ENCODE assay signal across 9 mouse cellular contexts in genomic region chr7:119850737-119851136, GRCm38 (mm10). TPM values are rescaled to one million over a fixed set of nuclear protein-coding genes. Genes with fewer than 3 reads are reported as not detected.
DNase-seq lines count a peak whose midpoint lies in the region; ATAC-seq and TF ChIP-seq lines count a peak whose summit lies in the region.
"Had no signal": no experiment of that assay in that cellular context is flagged by ENCODE, and none has a peak within 500 bp of the region (broad histone marks: within the 10 kb centered on the region; RNA-seq: fewer than 3 reads in every experiment).

No protein-coding gene starts in this region.

- no peak overlapping the region for H3K9ac ChIP-seq in midbrain, embryonic 14.5 days (replicated peaks; ENCODE audit: low read length)
- no peak overlapping the region for H3K9ac ChIP-seq in hindbrain, postnatal 0 days (replicated peaks; ENCODE audit: low read length)

- 0 out of 2 replicates have a peak, but pooled peaks have one; percentile 47 for ATAC-seq in frontal cortex, adult (ENCODE audit: low TSS enrichment)
- no peak for ATAC-seq in midbrain, embryonic 14.5 days (ENCODE audit: low FRiP score, low TSS enrichment)
- no peak for ATAC-seq in hindbrain, postnatal 0 days

- H3K4me1 ChIP-seq in midbrain, embryonic 14.5 days (ENCODE audit: control insufficient read depth, insufficient read depth, low read length) = no peaks in the 10 kb centered on the region
- no peaks in the 10 kb centered on the region for H3K4me1 ChIP-seq in hindbrain, postnatal 0 days (ENCODE audit: insufficient read depth, low read length)

- H3K27me3 ChIP-seq in midbrain, embryonic 14.5 days (ENCODE audit: control insufficient read depth, insufficient read depth, low read length) = no peaks in the 10 kb centered on the region
- no peaks in the 10 kb centered on the region for H3K27me3 ChIP-seq in hindbrain, postnatal 0 days (ENCODE audit: insufficient read depth, low read length)
- H3K27me3 ChIP-seq: megakaryocyte, embryonic 14.5 days had no signal

- no peak overlapping the region for H3K4me3 ChIP-seq in midbrain, embryonic 14.5 days (replicated peaks; ENCODE audit: low read depth, low read length)
- H3K4me3 ChIP-seq in hindbrain, postnatal 0 days (ENCODE audit: low read length) = no peak overlapping the region
- H3K4me3 ChIP-seq: megakaryocyte, embryonic 14.5 days had no signal

- intact Hi-C loops in heart, postnatal 10 days (cut with DNase I) = no loop called here

- H3K36me3 ChIP-seq in midbrain, embryonic 14.5 days (ENCODE audit: control insufficient read depth, insufficient read depth, low read length) = 0 out of 2 replicates have a peak, but pooled peaks cover 14% of the 10 kb centered on the region
- H3K36me3 ChIP-seq in hindbrain, postnatal 0 days (ENCODE audit: insufficient read depth, low read length) = 0 out of 2 replicates have a peak, but pooled peaks cover 2% of the 10 kb centered on the region

- no peak overlapping the region for H3K4me2 ChIP-seq in midbrain, embryonic 14.5 days (ENCODE audit: low read length)
- H3K4me2 ChIP-seq in hindbrain, postnatal 0 days (ENCODE audit: low read depth, low read length) = no peak overlapping the region

- no peak for TF ChIP-seq CTCF in hindbrain, postnatal 0 days (IDR thresholded peaks at IDR 0.05; ENCODE audit: low read depth)

- WGBS in midbrain, embryonic 14.5 days = 93% methylated on average over 5 of the region's 5 CpGs
- 68% methylated on average over 5 of the region's 5 CpGs for WGBS in hindbrain, postnatal 0 days

- H3K9me3 ChIP-seq in midbrain, embryonic 14.5 days (ENCODE audit: control insufficient read depth, low read length) = no peaks in the 10 kb centered on the region
- H3K9me3 ChIP-seq in hindbrain, postnatal 0 days (ENCODE audit: low read length) = no peaks in the 10 kb centered on the region
- H3K9me3 ChIP-seq: megakaryocyte, embryonic 14.5 days had no signal

- no peak for DNase-seq in frontal cortex, postnatal 10 days (ENCODE audit: low spot score in 2 of 2)
- DNase-seq in adrenal gland, adult 8-10 months = peak; percentile 9
- DNase-seq in heart, postnatal 10 days = peak; percentile 43 to 44
- peak; percentile 69 for DNase-seq in lung, postnatal 14 days
- no peak for DNase-seq in midbrain, embryonic 14.5 days
- DNase-seq in hindbrain, postnatal 0 days (ENCODE audit: low spot score) = no peak
- DNase-seq in retina, embryonic 14.5 days (ENCODE audit: low spot score) = no peak

- no peak overlapping the region for H3K27ac ChIP-seq in midbrain, embryonic 14.5 days (replicated peaks; ENCODE audit: low read depth, low read length)
- no peak overlapping the region for H3K27ac ChIP-seq in hindbrain, postnatal 0 days

RNA-seq across cellular contexts. Expression of gene Lyrm1, which starts 44.9 kb away (rescaled TPM):
- 1 to 10 TPM; 5.7 to 6.9 (median 5.8) TPM for total RNA-seq in adrenal gland, adult 8-10 months (2022)
- total RNA-seq in heart, postnatal 10 days (2021) = 1 to 10 TPM; 6.6 to 7.6 TPM
- 22.8 and 23.7 TPM in 2 replicates for polyA plus RNA-seq in midbrain, embryonic 14.5 days (2014; fragmentation: Nextera tagmentation; extraction: Ambion mirVana)
- total RNA-seq in hindbrain, postnatal 0 days (2014; rRNA removed) = 7.8 and 9.0 TPM in 2 replicates
- polyA plus RNA-seq in hindbrain, postnatal 0 days (2015; fragmentation: Nextera tagmentation; extraction: Ambion mirVana) = 21.9 and 24.8 TPM in 2 replicates

RNA-seq across cellular contexts. Expression of gene Dcun1d3, which starts 45.4 kb away (rescaled TPM):
- 10 to 100 TPM; 21.8 to 35.5 (median 26.6) TPM for total RNA-seq in adrenal gland, adult 8-10 months (2022)
- total RNA-seq in heart, postnatal 10 days (2021) = 10 to 100 TPM; 12.2 to 14.0 TPM
- polyA plus RNA-seq in midbrain, embryonic 14.5 days (2014; fragmentation: Nextera tagmentation; extraction: Ambion mirVana) = 12.2 and 15.1 TPM in 2 replicates
- 11.5 and 14.7 TPM in 2 replicates for total RNA-seq in hindbrain, postnatal 0 days (2014; rRNA removed)
- polyA plus RNA-seq in hindbrain, postnatal 0 days (2015; fragmentation: Nextera tagmentation; extraction: Ambion mirVana) = 8.5 and 9.2 TPM in 2 replicates

RNA-seq across cellular contexts. Expression of gene Eri2, which starts 56.9 kb away (rescaled TPM):
- total RNA-seq in adrenal gland, adult 8-10 months (2022) = 1 to 10 TPM; 5.5 to 9.3 (median 6.7) TPM
- total RNA-seq in heart, postnatal 10 days (2021) = 1 to 10 TPM; 3.8 to 4.8 TPM
- polyA plus RNA-seq in midbrain, embryonic 14.5 days (2014; fragmentation: Nextera tagmentation; extraction: Ambion mirVana) = 19.2 and 25.5 TPM in 2 replicates
- total RNA-seq in hindbrain, postnatal 0 days (2014; rRNA removed) = 8.2 and 9.6 TPM in 2 replicates
- 8.7 and 10.4 TPM in 2 replicates for polyA plus RNA-seq in hindbrain, postnatal 0 days (2015; fragmentation: Nextera tagmentation; extraction: Ambion mirVana)

RNA-seq across cellular contexts. Expression of gene Rexo5, which starts 56.9 kb away (rescaled TPM):
- total RNA-seq in adrenal gland, adult 8-10 months (2022) = 10 to 100 TPM in 2 of 4 experiments, 1 to 10 TPM in 2; 5.1 to 11.7 (median 9.6) TPM
- total RNA-seq in heart, postnatal 10 days (2021) = 1 to 10 TPM; 3.5 to 6.0 TPM
- 9.4 and 11.6 TPM in 2 replicates for polyA plus RNA-seq in midbrain, embryonic 14.5 days (2014; fragmentation: Nextera tagmentation; extraction: Ambion mirVana)
- 3.9 and 4.4 TPM in 2 replicates for total RNA-seq in hindbrain, postnatal 0 days (2014; rRNA removed)
- polyA plus RNA-seq in hindbrain, postnatal 0 days (2015; fragmentation: Nextera tagmentation; extraction: Ambion mirVana) = 6.8 and 7.9 TPM in 2 replicates

Comparison
In these comparisons a context has a peak if more than half of its experiments do, and no peak if none do; other contexts are left out.
1. DNase-seq: peak in adrenal gland, adult 8-10 months (single experiment), heart, postnatal 10 days (2 of 2) and lung, postnatal 14 days (single experiment); none in frontal cortex, postnatal 10 days (0 of 2), midbrain, embryonic 14.5 days (single experiment), hindbrain, postnatal 0 days (single experiment) and retina, embryonic 14.5 days (single experiment).